Mouse (Mus musculus) gastrocnemius, postnatal 4 days (tissue): Measurements from ENCODE around the gene Phlpp1. TPM values are rescaled to one million over a fixed set of nuclear protein-coding genes. Genes with fewer than 3 reads are reported as not detected.

Experiments
- DNase-seq, 2 experiments: peaks; one replicate each; pipeline ENCODE4 v3.0.0; 2021 to 2022; ENCODE audit warnings: low spot score in 2 of 2, mixed read lengths in 2 of 2
- total RNA-seq, 2 experiments: library from RNA; stranded (reverse); gene quantifications; 2 replicates each; pipeline ENCODE4 v1.2.3; 2021

The Phlpp1 gene
- total RNA-seq, 2 experiments from 2014 or later = 12.7 to 14.3 TPM

GRCm38 (mm10) chr1:106163401-106163800 lies 8.2 kb upstream of the Phlpp1 start:
- no peak for DNase-seq

GRCm38 (mm10) chr1:106164111-106164510 lies 7.4 kb upstream of the Phlpp1 start:
- DNase-seq = no peak

DNA sequence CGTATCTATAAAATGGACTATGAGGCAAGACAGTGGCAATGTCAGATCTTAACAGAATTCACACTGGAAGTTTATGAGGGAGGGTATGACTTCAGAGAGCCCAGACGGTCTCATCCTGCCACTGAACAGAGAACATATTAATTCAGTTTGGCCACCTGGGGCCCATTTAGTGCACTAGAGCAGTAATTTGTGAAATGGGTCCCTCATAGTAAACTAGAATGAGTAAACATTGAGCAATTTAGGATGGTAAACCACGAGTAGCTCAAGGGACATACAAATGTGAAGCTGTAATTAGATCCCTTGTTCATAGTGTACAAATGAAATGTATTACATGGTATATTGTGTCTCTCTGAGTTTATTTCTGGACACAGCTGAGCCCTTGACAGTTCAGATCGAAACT lies 3.6 kb upstream of the Phlpp1 start:
- no peak for DNase-seq

GRCm38 (mm10) chr1:106168801-106169200 lies 2.8 kb upstream of the Phlpp1 start:
- DNase-seq = no peak

GRCm38 (mm10) chr1:106169741-106170265 lies 1.7 kb upstream of the Phlpp1 start:
- no peak for DNase-seq

DNA sequence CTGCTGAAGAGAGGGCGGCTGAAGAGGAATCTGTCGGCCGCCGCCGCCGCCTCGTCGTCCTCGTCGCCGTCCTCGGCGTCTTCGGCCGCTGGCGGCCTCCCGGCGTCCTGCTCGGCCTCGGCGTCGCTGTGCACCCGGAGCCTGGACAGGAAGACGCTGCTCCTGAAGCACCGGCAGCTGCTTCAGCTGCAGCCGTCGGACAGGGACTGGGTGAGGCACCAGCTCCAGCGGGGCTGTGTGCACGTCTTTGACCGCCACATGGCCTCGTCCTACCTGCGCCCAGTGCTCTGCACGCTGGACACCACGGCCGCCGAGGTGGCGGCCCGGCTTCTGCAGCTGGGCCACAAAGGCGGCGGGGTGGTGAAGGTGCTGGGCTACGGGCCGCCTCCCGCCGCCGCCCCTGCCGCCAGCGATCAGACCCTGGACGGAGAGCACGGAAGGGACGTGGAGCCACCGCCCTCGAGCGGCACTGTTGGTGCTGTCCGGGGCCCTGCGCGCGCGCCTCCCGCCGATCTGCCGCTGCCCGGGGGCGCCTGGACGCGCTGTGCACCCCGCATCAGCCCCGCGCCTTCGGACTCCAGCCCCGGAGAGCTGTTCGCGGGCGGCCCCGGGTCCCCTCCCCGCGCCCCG lies 864 bp downstream of the Phlpp1 start:
- peak; percentile 41 to 54 for DNase-seq

DNA sequence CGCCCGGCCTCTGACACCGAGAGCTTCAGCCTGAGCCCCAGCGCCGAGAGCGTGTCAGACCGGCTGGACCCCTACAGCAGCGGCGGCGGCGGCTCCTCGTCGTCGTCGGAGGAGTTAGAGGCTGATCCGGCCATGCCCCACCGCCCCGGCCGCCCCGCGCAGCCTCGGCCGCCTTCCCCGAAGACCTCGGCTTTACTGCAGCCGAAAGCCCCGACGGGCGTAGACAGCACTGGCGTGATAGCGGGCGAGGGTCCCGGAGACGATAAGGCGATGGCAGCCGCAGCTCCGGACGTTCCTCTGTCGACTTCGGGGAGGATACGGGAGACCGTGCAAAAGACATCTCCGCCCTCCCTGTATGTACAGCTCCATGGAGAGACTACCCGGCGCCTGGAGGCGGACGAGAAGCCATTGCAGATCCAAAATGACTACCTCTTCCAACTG lies 1.4 kb downstream of the Phlpp1 start:
- DNase-seq = peak; percentile 35 to 51

DNA sequence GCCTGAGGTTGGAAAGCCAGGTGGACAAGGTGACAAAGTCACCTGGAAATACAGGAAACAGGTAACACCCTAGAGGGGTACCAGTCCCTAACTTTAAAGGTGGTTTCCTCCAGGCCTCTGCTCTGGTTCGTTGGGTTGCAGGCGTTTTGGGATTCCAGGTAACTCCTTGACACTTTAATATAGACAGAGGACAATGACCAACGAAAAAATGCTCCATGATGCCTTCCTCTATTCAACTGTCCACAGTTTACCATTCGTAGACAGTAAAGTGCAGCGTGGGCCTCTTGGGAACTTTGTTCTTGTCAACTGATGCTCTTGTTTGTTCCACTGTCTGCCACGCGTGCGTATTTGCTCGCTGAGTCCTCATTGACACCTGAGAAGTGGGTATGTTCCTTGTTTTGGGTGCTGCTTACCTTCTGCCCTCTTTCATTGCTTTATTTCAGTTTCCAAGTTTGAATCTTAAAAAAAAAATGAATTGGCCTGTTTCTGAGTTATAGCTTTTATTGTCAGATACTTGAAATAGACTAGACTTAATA lies 2.1 kb downstream of the Phlpp1 start:
- DNase-seq = no peak

- DNase-seq = no peak
Observed at GRCm38 (mm10) chr1:106174598-106174997, 3.0 kb downstream of the Phlpp1 start.

- no peak for DNase-seq
Observed at GRCm38 (mm10) chr1:106175360-106175759, 3.8 kb downstream of the Phlpp1 start.

- no peak for DNase-seq
Observed at GRCm38 (mm10) chr1:106176791-106177190, 5.2 kb downstream of the Phlpp1 start.

DNA sequence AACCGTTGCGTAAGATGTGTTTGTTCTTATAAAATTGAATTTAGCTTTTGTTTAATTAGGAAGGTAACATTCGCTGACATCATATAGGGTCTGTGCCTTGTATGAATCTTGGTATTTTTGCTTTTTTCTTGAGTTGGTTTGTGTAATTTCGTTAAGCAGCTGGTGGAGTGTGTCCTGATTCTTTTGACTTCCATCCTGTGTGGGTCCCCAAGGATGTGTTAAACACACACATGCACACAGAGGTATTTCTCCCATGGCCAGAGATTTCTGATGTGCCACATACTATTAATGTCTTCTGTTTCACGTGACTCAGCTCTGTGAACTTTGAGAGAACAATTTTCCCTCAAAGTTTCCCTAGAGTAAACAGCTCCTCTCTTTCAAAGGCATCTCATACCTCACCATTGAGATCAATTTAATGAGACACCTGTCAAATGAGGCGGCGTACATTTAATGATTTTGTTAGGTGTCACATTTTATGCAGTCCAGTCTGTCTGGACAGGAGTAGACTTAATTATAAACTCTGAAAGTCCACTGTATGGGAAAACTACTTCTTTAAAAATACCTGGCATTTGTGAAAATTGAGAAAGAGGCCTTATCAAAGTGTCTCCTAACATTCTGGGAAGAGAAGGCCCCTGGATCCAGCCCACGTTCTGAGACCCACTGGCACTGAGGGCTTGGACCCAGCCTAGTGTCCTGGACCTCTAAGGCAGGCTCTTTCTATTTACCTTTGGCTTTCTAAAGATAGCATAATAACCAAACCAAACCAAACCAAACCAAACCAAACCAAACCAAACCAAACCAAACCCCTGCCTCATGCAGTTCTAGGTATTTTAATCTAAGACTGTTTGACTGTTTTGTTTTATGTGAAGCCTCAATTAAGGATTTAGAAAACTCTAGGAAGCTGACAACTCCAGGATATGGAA lies 6.6 kb downstream of the Phlpp1 start:
- no peak for DNase-seq

DNA sequence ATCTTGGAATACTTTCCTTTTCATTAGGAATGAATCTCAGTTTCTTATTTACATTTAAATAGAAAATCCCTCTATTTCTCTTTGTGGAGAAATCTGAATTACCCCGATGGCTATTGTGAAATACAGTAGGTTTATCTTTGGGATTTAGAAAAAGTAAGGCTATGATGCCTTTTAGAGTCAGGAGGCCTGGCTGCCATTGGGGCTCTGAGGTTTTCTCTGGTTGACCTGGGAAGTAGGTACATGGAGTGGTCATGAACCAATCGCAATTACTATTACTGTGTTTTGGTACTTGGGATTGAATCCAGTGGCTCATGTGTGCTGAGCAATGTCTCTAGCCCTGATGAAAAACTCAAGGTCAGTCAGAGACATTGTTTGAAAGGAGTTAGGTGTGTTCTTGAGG lies 12.1 kb downstream of the Phlpp1 start:
- no peak for DNase-seq

GRCm38 (mm10) chr1:106184780-106185460 lies 13.4 kb downstream of the Phlpp1 start:
- DNase-seq = no peak

- DNase-seq = no peak
Observed at GRCm38 (mm10) chr1:106185461-106185924, 13.9 kb downstream of the Phlpp1 start.

GRCm38 (mm10) chr1:106186062-106186461 lies 14.5 kb downstream of the Phlpp1 start:
- DNase-seq = no peak

DNA sequence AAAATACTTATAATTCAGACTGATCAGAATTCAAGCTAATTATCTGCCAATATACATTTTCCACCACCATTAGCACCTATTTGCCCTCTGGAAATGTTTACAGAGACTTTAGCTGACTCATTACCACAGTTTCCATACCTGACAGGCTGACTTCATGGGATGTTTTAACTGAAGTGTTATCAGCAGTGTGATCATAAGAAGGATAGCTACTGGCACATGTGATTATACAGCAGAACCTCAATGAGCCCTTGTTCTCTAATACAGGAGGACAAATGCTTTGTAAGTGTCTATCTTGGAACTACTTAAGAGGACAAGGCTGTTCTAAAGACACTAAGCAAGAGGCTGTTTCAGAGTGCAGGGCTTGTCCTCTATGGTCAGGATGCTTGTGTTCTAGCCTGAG lies 15.9 kb downstream of the Phlpp1 start:
- DNase-seq = no peak

DNA sequence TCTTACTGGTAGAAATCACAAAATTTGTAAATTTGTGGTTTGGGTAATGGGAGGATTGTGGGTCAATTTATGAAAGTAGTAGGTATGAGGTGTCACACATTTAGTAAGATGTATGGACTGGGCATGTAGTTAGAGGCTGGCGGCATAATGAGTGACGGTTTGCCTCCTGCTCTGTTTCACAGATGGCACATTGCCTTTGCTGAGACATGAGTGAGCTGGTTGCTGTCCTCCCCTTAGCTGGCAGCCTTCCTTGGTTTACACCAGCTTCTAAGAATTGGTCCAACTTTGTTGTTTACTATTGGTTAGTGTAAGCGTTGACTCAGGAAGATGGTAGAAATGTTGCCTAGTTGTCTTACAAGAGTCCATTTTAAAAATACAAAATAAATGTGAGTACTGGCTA lies 17.2 kb downstream of the Phlpp1 start:
- DNase-seq = no peak

DNA sequence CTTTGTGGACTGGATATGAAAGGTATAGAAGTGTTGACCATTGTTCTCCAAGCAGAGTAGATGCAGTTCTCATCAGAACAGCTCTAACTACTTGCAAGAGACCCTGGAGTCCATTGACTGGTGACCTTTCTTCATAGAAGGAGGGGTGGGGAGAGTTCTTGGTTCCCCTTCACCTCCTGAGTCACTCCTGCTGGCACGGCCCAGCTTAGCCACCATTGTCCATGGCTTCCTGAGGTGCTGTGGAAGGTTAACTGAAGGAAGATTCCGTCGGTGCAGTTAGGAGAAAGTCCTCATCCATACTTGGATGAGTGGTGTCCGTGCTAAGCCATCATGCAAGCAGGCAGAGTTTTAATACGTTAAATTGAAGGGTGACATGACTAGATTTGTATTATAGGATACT lies 17.8 kb downstream of the Phlpp1 start:
- no peak for DNase-seq

DNA sequence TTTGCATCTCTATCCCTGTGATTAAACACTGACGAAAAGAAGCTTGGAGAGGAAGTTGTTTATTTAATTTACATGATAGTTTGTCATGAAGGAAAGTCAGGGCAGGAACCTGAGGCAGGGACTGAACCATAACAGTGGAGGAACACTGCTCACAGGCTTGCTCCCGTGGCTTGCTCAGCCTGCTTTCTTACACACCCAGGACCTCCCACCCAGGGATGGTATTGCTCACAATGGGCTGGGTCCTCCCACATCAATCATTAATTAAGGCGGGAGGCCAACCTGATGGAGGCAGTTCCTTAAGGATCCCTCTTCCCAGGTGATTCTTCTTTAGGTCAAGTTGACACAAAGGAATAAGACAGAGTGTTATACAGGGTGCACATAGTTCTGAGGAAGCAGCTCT lies 19.1 kb downstream of the Phlpp1 start:
- DNase-seq = no peak

GRCm38 (mm10) chr1:106191885-106192284 lies 20.3 kb downstream of the Phlpp1 start:
- DNase-seq = no peak
